Mouse (Mus musculus): ENCODE measurements around the gene Clcf1. TPM values are rescaled to one million over a fixed set of nuclear protein-coding genes. Genes with fewer than 3 reads are reported as not detected.

Gene Clcf1
- polyA plus RNA-seq, 1 experiment from 2014 or later = 0.40 TPM

- no peak overlapping the region for H3K27ac ChIP-seq (ENCODE audit: low read length)
- H3K4me2 ChIP-seq (ENCODE audit: low read length) = no peak overlapping the region
- H3K9me3 ChIP-seq (replicated peaks; ENCODE audit: control insufficient read depth, low read length, poor library complexity, severe bottlenecking) = no peaks in the 10 kb centered on the region
- 91% methylated on average over 6 of the region's 6 CpGs for WGBS
- peaks cover 5% of the 10 kb centered on the region; the same call in 1 of the 2 replicates for H3K27me3 ChIP-seq (ENCODE audit: control insufficient read depth, insufficient read depth, low read depth, low read length)
- peaks cover 6% of the 10 kb centered on the region for H3K4me1 ChIP-seq (ENCODE audit: control insufficient read depth, insufficient read depth, low read length)
- H3K4me3 ChIP-seq (ENCODE audit: low read depth, low read length) = no peak overlapping the region
- H3K9ac ChIP-seq (ENCODE audit: low read depth, low read length) = no peak overlapping the region
- ATAC-seq = no peak
- H3K36me3 ChIP-seq (ENCODE audit: control insufficient read depth, insufficient read depth, low read length) = no peaks in the 10 kb centered on the region
Observed at GRCm38 (mm10) chr19:4264171-4264780, 50.2 kb downstream of the Clcf1 start.

- Histone ChIP-seq H3K9ac (ENCODE audit: low read depth, low read length) (no peak overlapping the region), H3K4me2 (ENCODE audit: low read length) (no peak overlapping the region), H3K9me3 (replicated peaks; ENCODE audit: control insufficient read depth, low read length, poor library complexity, severe bottlenecking) (no peaks in the 10 kb centered on the region), H3K4me3 (ENCODE audit: low read depth, low read length) (no peak overlapping the region), H3K4me1 (ENCODE audit: control insufficient read depth, insufficient read depth, low read length) (peaks cover 6% of the 10 kb centered on the region), H3K27ac (ENCODE audit: low read length) (no peak overlapping the region), H3K36me3 (ENCODE audit: control insufficient read depth, insufficient read depth, low read length) (peaks cover 6% of the 10 kb centered on the region; the same call in 1 of the 2 replicates), H3K27me3 (ENCODE audit: control insufficient read depth, insufficient read depth, low read depth, low read length) (peaks cover 12% of the 10 kb centered on the region)
- ATAC-seq = no peak
- 73% methylated on average over 4 of the region's 4 CpGs for WGBS
Observed at GRCm38 (mm10) chr19:4265956-4266355, 51.9 kb downstream of the Clcf1 start.

DNA sequence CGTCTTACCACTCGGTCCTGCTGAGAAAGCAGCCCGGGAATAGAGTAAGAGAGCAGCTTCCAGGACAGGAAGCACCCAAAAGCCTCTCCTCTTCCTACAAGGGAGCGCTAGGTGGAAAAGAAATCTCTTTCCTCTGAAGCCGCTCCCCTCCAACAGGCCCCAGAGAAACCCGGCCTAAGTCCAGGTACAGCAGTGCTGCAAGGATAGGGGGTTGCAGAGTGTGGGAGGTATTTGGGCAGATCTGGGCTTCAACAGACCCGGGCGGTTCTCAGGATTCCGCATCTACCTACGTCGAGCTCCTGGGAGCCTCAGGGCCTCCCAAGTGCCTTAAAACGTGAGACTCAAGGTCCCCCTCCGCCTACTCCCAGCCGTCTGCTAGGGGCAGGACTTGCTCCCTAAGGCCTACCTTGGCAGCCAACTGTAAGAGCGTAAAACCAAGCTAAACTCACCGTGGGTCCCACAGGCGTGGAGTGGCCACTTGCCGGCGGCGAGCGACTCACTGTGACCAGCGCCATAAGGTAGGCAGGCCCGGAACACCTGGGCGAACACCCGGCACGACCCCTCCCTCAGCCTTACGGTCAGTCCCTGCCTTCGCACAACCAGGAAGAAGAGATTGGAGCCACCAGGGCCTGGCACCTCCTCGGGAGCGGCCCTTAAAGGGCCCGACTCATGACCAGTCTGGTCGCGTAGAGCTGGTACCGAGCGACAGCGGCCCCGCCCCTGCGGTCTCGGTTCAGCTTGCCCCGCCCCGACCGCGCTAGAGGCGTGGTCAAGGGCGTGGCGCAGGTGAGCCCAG is 54.7 kb downstream of the Clcf1 start, which contains the start of gene Ssh3:
Ssh3 (minus strand) TSS at position 615 of the 796 bp plus-strand sequence.
- peak within 1 kb of the TSS; percentile 33 for H3K4me3 ChIP-seq (ENCODE audit: low read depth, low read length)
- H3K4me1 ChIP-seq (ENCODE audit: control insufficient read depth, insufficient read depth, low read length) = peaks cover 6% of the 10 kb centered on the region
- H3K36me3 ChIP-seq (ENCODE audit: control insufficient read depth, insufficient read depth, low read length) = peaks cover 12% of the 10 kb centered on the region
- peak within 1 kb of the TSS; percentile 53 for H3K4me2 ChIP-seq (ENCODE audit: low read length)
- peaks cover 12% of the 10 kb centered on the region for H3K27me3 ChIP-seq (ENCODE audit: control insufficient read depth, insufficient read depth, low read depth, low read length)
- WGBS = 6% methylated on average over 46 of the region's 46 CpGs
- no peaks in the 10 kb centered on the region for H3K9me3 ChIP-seq (replicated peaks; ENCODE audit: control insufficient read depth, low read length, poor library complexity, severe bottlenecking)
- peak within 1 kb of the TSS; percentile 56 for H3K9ac ChIP-seq (ENCODE audit: low read depth, low read length)
- peak; percentile 50; the same call in 1 of the 2 replicates for ATAC-seq
- no peak within 1 kb of the TSS for H3K27ac ChIP-seq (ENCODE audit: low read length)

GRCm38 (mm10) chr19:4270187-4270586 is 56.1 kb downstream of the Clcf1 start:
- no peak overlapping the region for H3K4me3 ChIP-seq (ENCODE audit: low read depth, low read length)
- no peak for ATAC-seq
- peaks cover 12% of the 10 kb centered on the region for H3K36me3 ChIP-seq (ENCODE audit: control insufficient read depth, insufficient read depth, low read length)
- H3K27ac ChIP-seq (ENCODE audit: low read length) = no peak overlapping the region
- H3K4me2 ChIP-seq (ENCODE audit: low read length) = no peak overlapping the region
- peaks cover 6% of the 10 kb centered on the region for H3K4me1 ChIP-seq (ENCODE audit: control insufficient read depth, insufficient read depth, low read length)
- no peaks in the 10 kb centered on the region for H3K9me3 ChIP-seq (replicated peaks; ENCODE audit: control insufficient read depth, low read length, poor library complexity, severe bottlenecking)
- H3K27me3 ChIP-seq (ENCODE audit: control insufficient read depth, insufficient read depth, low read depth, low read length) = peaks cover 12% of the 10 kb centered on the region
- no peak overlapping the region for H3K9ac ChIP-seq (ENCODE audit: low read depth, low read length)
- 80% methylated on average over 6 of the region's 6 CpGs for WGBS

DNA sequence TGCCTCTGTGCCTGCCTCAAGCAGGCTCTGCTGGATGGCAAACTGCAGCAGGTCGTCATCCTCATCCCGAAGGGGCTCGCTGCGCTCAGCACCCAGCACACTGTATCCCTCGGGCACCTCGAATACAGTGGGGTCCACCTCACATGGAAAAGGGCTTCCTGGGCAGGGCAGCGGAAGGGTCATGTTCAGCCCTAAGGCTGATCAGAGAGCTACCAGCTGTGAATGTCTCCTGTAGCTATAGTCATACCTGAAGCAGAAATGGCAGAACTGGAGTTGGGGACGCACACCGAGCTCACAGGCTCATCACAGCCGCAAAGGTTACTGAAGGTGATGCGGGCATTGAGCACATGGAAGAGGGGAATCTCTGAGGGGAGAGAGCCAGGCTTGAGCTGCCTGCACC is 56.9 kb downstream of the Clcf1 start:
- 94% methylated on average over 11 of the region's 11 CpGs for WGBS
- Histone ChIP-seq H3K27me3 (ENCODE audit: control insufficient read depth, insufficient read depth, low read depth, low read length) (peaks cover 12% of the 10 kb centered on the region), H3K4me1 (ENCODE audit: control insufficient read depth, insufficient read depth, low read length) (peaks cover 6% of the 10 kb centered on the region)

More for the DNA sequence above, 56.9 kb downstream of the Clcf1 start:
- H3K4me2 ChIP-seq (ENCODE audit: low read length) = no peak overlapping the region
- ATAC-seq = no peak
- no peak overlapping the region for H3K9ac ChIP-seq (ENCODE audit: low read depth, low read length)
- H3K4me3 ChIP-seq (ENCODE audit: low read depth, low read length) = no peak overlapping the region
- no peak overlapping the region for H3K27ac ChIP-seq (ENCODE audit: low read length)
- H3K36me3 ChIP-seq (ENCODE audit: control insufficient read depth, insufficient read depth, low read length) = peaks cover 12% of the 10 kb centered on the region
- H3K9me3 ChIP-seq (replicated peaks; ENCODE audit: control insufficient read depth, low read length, poor library complexity, severe bottlenecking) = 0 out of 2 replicates have a peak, but pooled peaks cover 1% of the 10 kb centered on the region

Small RNAs within 50 kb of the gene (microRNA-seq; reads per million reads assigned to microRNA genes)
- gene Gm26115 = not detected
- not detected for gene Mir6985

Other genes starting within 250 kb of the Clcf1 start
- gene Aldh3b2, start 241.9 kb upstream of the Clcf1 start, polyA plus RNA-seq (2015; fragmentation: Nextera tagmentation; extraction: Ambion mirVana) = 0.60 and 0.82 TPM in 2 replicates
- gene Acy3, start 227.7 kb upstream of the Clcf1 start, polyA plus RNA-seq (2015; fragmentation: Nextera tagmentation; extraction: Ambion mirVana) = 1.0 and 1.8 TPM in 2 replicates
- gene Tbx10, start 221.5 kb upstream of the Clcf1 start, polyA plus RNA-seq (2015; fragmentation: Nextera tagmentation; extraction: Ambion mirVana) = not detected in 2 replicates
- 24.5 and 28.8 TPM in 2 replicates for gene Nudt8, start 213.7 kb upstream of the Clcf1 start, polyA plus RNA-seq (2015; fragmentation: Nextera tagmentation; extraction: Ambion mirVana)
- gene Gm49405, start 213.6 kb upstream of the Clcf1 start, polyA plus RNA-seq (2015; fragmentation: Nextera tagmentation; extraction: Ambion mirVana) = 6.4 and 6.6 TPM in 2 replicates
- gene Doc2g, start 210.9 kb upstream of the Clcf1 start, polyA plus RNA-seq (2015; fragmentation: Nextera tagmentation; extraction: Ambion mirVana) = 8.1 and 9.2 TPM in 2 replicates
- gene Ndufv1, start 201.4 kb upstream of the Clcf1 start, polyA plus RNA-seq (2015; fragmentation: Nextera tagmentation; extraction: Ambion mirVana) = 234 and 247 TPM in 2 replicates
- gene Gstp1, start 176.3 kb upstream of the Clcf1 start, polyA plus RNA-seq (2015; fragmentation: Nextera tagmentation; extraction: Ambion mirVana) = 534 and 577 TPM in 2 replicates
- 1.3 and 5.2 TPM in 2 replicates for gene Gstp2, start 168.2 kb upstream of the Clcf1 start, polyA plus RNA-seq (2015; fragmentation: Nextera tagmentation; extraction: Ambion mirVana)
- not detected in 2 replicates for gene Gstp3, start 154.7 kb upstream of the Clcf1 start, polyA plus RNA-seq (2015; fragmentation: Nextera tagmentation; extraction: Ambion mirVana)
- gene Cabp2, start 132.7 kb upstream of the Clcf1 start, polyA plus RNA-seq (2015; fragmentation: Nextera tagmentation; extraction: Ambion mirVana) = 0.44 TPM in 1 of 2 replicates, not detected in the other
- gene Cdk2ap2, start 117.1 kb upstream of the Clcf1 start, polyA plus RNA-seq (2015; fragmentation: Nextera tagmentation; extraction: Ambion mirVana) = 83.1 and 83.2 TPM in 2 replicates
- gene Pitpnm1, start 114.2 kb upstream of the Clcf1 start, polyA plus RNA-seq (2015; fragmentation: Nextera tagmentation; extraction: Ambion mirVana) = 105 and 113 TPM in 2 replicates
- gene Aip, start 88.4 kb upstream of the Clcf1 start, polyA plus RNA-seq (2015; fragmentation: Nextera tagmentation; extraction: Ambion mirVana) = 92.9 and 102 TPM in 2 replicates
- 0.09 TPM in 1 of 2 replicates, not detected in the other for gene Gpr152, start 74.5 kb upstream of the Clcf1 start, polyA plus RNA-seq (2015; fragmentation: Nextera tagmentation; extraction: Ambion mirVana)
- gene Cabp4, start 70.2 kb upstream of the Clcf1 start, polyA plus RNA-seq (2015; fragmentation: Nextera tagmentation; extraction: Ambion mirVana) = 0.24 and 0.48 TPM in 2 replicates
- gene Coro1b, start 65.6 kb upstream of the Clcf1 start, polyA plus RNA-seq (2015; fragmentation: Nextera tagmentation; extraction: Ambion mirVana) = 102 and 119 TPM in 2 replicates
- gene Ptprcap, start 60.6 kb upstream of the Clcf1 start, polyA plus RNA-seq (2015; fragmentation: Nextera tagmentation; extraction: Ambion mirVana) = 0.28 TPM in 1 of 2 replicates, not detected in the other
- gene Rps6kb2, start 50.9 kb upstream of the Clcf1 start, polyA plus RNA-seq (2015; fragmentation: Nextera tagmentation; extraction: Ambion mirVana) = 52.7 and 58.0 TPM in 2 replicates
- gene Carns1, start 38.8 kb upstream of the Clcf1 start, polyA plus RNA-seq (2015; fragmentation: Nextera tagmentation; extraction: Ambion mirVana) = 5.2 and 6.7 TPM in 2 replicates
- gene Tbc1d10c, start 23.0 kb upstream of the Clcf1 start, polyA plus RNA-seq (2015; fragmentation: Nextera tagmentation; extraction: Ambion mirVana) = 0.58 and 0.67 TPM in 2 replicates
- gene Ppp1ca, start 22.2 kb upstream of the Clcf1 start, polyA plus RNA-seq (2015; fragmentation: Nextera tagmentation; extraction: Ambion mirVana) = 520 and 542 TPM in 2 replicates
- 24.1 and 25.0 TPM in 2 replicates for gene Rad9a, start 12.6 kb upstream of the Clcf1 start, polyA plus RNA-seq (2015; fragmentation: Nextera tagmentation; extraction: Ambion mirVana)
- gene AC109138.7, start 119 bp downstream of the Clcf1 start, polyA plus RNA-seq (2015; fragmentation: Nextera tagmentation; extraction: Ambion mirVana) = not detected in 2 replicates
- gene Pold4, start 17.7 kb downstream of the Clcf1 start, polyA plus RNA-seq (2015; fragmentation: Nextera tagmentation; extraction: Ambion mirVana) = 18.5 and 19.2 TPM in 2 replicates
- 14.7 and 19.6 TPM in 2 replicates for gene Ssh3, start 54.9 kb downstream of the Clcf1 start, polyA plus RNA-seq (2015; fragmentation: Nextera tagmentation; extraction: Ambion mirVana)
- gene Ankrd13d, start 68.9 kb downstream of the Clcf1 start, polyA plus RNA-seq (2015; fragmentation: Nextera tagmentation; extraction: Ambion mirVana) = 55.6 and 65.7 TPM in 2 replicates
- gene Grk2, start 92.0 kb downstream of the Clcf1 start, polyA plus RNA-seq (2015; fragmentation: Nextera tagmentation; extraction: Ambion mirVana) = 24.8 and 26.8 TPM in 2 replicates
- 32.1 and 33.8 TPM in 2 replicates for gene Kdm2a, start 184.0 kb downstream of the Clcf1 start, polyA plus RNA-seq (2015; fragmentation: Nextera tagmentation; extraction: Ambion mirVana)
- gene Rhod, start 225.2 kb downstream of the Clcf1 start, polyA plus RNA-seq (2015; fragmentation: Nextera tagmentation; extraction: Ambion mirVana) = 3.8 and 3.9 TPM in 2 replicates

All from midbrain, embryonic 16.5 days (tissue).